8 mouse cellular contexts compared by ENCODE assay signal in the genomic region with DNA sequence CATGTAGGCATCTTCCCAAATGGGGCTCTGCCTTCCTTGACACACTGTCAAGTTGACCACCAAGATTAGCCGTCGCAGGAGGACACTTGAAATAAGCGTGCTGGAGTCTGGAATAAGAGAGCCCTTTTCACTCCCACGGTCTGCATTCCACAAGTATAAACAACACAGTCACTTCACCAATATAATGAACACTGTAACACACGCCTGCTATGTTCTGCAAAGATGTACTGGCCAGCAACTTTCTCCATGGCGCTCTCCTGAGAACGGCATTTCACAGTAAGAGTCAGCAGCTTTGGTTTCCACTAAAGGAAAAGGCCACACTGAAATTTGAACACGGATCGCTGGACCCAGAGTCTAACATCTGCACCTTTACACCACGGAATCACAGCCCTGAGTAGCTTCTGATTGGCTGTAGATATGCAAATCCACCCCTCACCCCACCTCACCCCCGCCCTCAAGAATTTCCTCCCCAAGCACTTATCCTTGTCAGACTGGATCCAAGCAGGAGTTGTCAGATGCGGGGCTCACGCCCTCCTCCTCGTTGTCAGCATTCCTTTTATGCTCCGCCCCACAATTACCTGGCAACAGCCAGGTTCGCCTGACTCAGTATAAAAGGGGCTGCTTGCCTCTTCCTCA. TPM values are rescaled to one million over a fixed set of nuclear protein-coding genes. Genes with fewer than 3 reads are reported as not detected.
DNase-seq lines count a peak whose midpoint lies in the region; ATAC-seq and TF ChIP-seq lines count a peak whose summit lies in the region.

No protein-coding gene starts in this region.

- 0 out of 2 replicates have a peak overlapping the region, but pooled peaks have one; percentile 30 for H3K27ac ChIP-seq in embryonic facial prominence, embryonic 13.5 days
- H3K27ac ChIP-seq in left cerebral cortex, adult 2 months, result no peak overlapping the region

- H3K9ac ChIP-seq in embryonic facial prominence, embryonic 13.5 days, result no peak overlapping the region

- H3K4me2 ChIP-seq in embryonic facial prominence, embryonic 13.5 days, result peak overlapping the region; percentile 34

- H3K27me3 ChIP-seq in embryonic facial prominence, embryonic 13.5 days, result peaks cover 25% of the 10 kb centered on the region

- no peaks in the 10 kb centered on the region for H3K36me3 ChIP-seq in embryonic facial prominence, embryonic 13.5 days

- TF ChIP-seq CTCF in left cerebral cortex, adult 2 months (IDR thresholded peaks at IDR 0.05), result no peak

- peak overlapping the region; percentile 6; the same call in 1 of the 2 replicates for H3K4me3 ChIP-seq in embryonic facial prominence, embryonic 13.5 days
- no peak overlapping the region for H3K4me3 ChIP-seq in left cerebral cortex, adult 2 months

- WGBS in embryonic facial prominence, embryonic 13.5 days, result 4% methylated on average over 16 of the region's 16 CpGs

- peak; percentile 96 for DNase-seq in R1 (ENCODE audit: low read depth, low spot score)
- peak; percentile 31 for DNase-seq in kidney, adult 9 months
- DNase-seq in mesoderm, embryonic 11.5 days (ENCODE audit: low read depth, low spot score), result peak; percentile 52
- DNase-seq in adrenal gland, postnatal 36 days, result no peak
- DNase-seq in left cerebral cortex, adult 18-20 months (ENCODE audit: low spot score in 2 of 2), result no peak
- DNase-seq in thymus, postnatal 25 days, result no peak
- no peak for DNase-seq in left cerebral cortex, adult 2 months (ENCODE audit: extremely low spot score in 1 of 2, low spot score in 2 of 2)

- H3K9me3 ChIP-seq in embryonic facial prominence, embryonic 13.5 days, result no peaks in the 10 kb centered on the region

- no peak; the same call in 1 of the 2 replicates for ATAC-seq in embryonic facial prominence, embryonic 13.5 days (ENCODE audit: insufficient number of reproducible peaks, insufficient read depth, low FRiP score, low TSS enrichment, low read depth)

- intact Hi-C loops in left cerebral cortex, adult 2 months (cut with DNase I), result loop anchor here (10.0 kb wide), 1 partner anchor 541 kb away; a partner anchor contains a TSS

- peaks cover 20% of the 10 kb centered on the region for H3K4me1 ChIP-seq in embryonic facial prominence, embryonic 13.5 days

RNA-seq across cellular contexts. Expression of a gene that starts 9.2 kb away (rescaled TPM):
- not detected in 2 replicates for polyA plus RNA-seq in embryonic facial prominence, embryonic 13.5 days (2015; fragmentation: Nextera tagmentation; extraction: Ambion mirVana)
- not detected for total RNA-seq in adrenal gland, postnatal 36 days (2021)
- total RNA-seq in left cerebral cortex, adult 18-20 months (2021), result not detected
- not detected for total RNA-seq in left cerebral cortex, adult 2 months (2021)

RNA-seq across cellular contexts. Expression of a gene that starts 25.7 kb away (rescaled TPM):
- polyA plus RNA-seq in embryonic facial prominence, embryonic 13.5 days (2015; fragmentation: Nextera tagmentation; extraction: Ambion mirVana), result 6.7 and 7.0 TPM in 2 replicates
- 10 to 100 TPM in 1 of 2 experiments, 1 to 10 TPM in 1; 7.5 to 10.5 TPM for total RNA-seq in adrenal gland, postnatal 36 days (2021)
- total RNA-seq in left cerebral cortex, adult 18-20 months (2021), result 10 to 100 TPM; 30.5 to 30.9 TPM
- 10 to 100 TPM; 30.0 to 32.8 TPM for total RNA-seq in left cerebral cortex, adult 2 months (2021)

RNA-seq across cellular contexts. Expression of a gene that starts 55.1 kb away (rescaled TPM):
- polyA plus RNA-seq in embryonic facial prominence, embryonic 13.5 days (2015; fragmentation: Nextera tagmentation; extraction: Ambion mirVana), result 2.1 and 3.1 TPM in 2 replicates
- 10 to 100 TPM in 1 of 2 experiments, 1 to 10 TPM in 1; 8.9 to 13.3 TPM for total RNA-seq in adrenal gland, postnatal 36 days (2021)
- 1 to 10 TPM; 4.5 to 4.8 TPM for total RNA-seq in left cerebral cortex, adult 18-20 months (2021)
- total RNA-seq in left cerebral cortex, adult 2 months (2021), result 1 to 10 TPM; 3.8 to 4.3 TPM

Comparison
In these comparisons a context has a peak if more than half of its experiments do, and no peak if none do; other contexts are left out.
1. DNase-seq: peak in R1 (single experiment), kidney, adult 9 months (single experiment) and mesoderm, embryonic 11.5 days (single experiment); none in adrenal gland, postnatal 36 days (0 of 2), left cerebral cortex, adult 18-20 months (0 of 2), thymus, postnatal 25 days (single experiment) and left cerebral cortex, adult 2 months (0 of 2).